Mouse (Mus musculus): Measurements from ENCODE around the gene 1500011B03Rik.

1500011B03Rik gene

GRCm38 (mm10) chr5:114783405-114784163, 39.7 kb downstream of the 1500011B03Rik start:
- peak in 1 of 2 experiments; percentile 32 for DNase-seq (ENCODE audit: low read depth in 1 of 2, low spot score in 2 of 2)

- DNase-seq (ENCODE audit: low read depth in 1 of 2, low spot score in 2 of 2), result no peak
Measured at GRCm38 (mm10) chr5:114782991-114783390, 40.3 kb downstream of the 1500011B03Rik start.

- no peak for DNase-seq (ENCODE audit: low read depth in 1 of 2, low spot score in 2 of 2)
Measured at GRCm38 (mm10) chr5:114780912-114781311, 42.4 kb downstream of the 1500011B03Rik start.

GRCm38 (mm10) chr5:114779956-114780489, 43.2 kb downstream of the 1500011B03Rik start:
- DNase-seq (ENCODE audit: low read depth in 1 of 2, low spot score in 2 of 2), result no peak

- no peak for DNase-seq (ENCODE audit: low read depth in 1 of 2, low spot score in 2 of 2)
Measured at GRCm38 (mm10) chr5:114776174-114776573, 47.1 kb downstream of the 1500011B03Rik start.

- no peak for DNase-seq (ENCODE audit: low read depth in 1 of 2, low spot score in 2 of 2)
Measured at GRCm38 (mm10) chr5:114775056-114775979, 48.0 kb downstream of the 1500011B03Rik start, which contains the start of gene Git2. TSS of gene Git2 (minus strand) at chr5:114775517.

- peak; percentile 80 to 84 for DNase-seq (ENCODE audit: low read depth in 1 of 2, low spot score in 2 of 2)
Measured at GRCm38 (mm10) chr5:114774403-114775051, 48.7 kb downstream of the 1500011B03Rik start, which contains the start of gene Ankrd13a. TSS of gene Ankrd13a (plus strand) at chr5:114774677.

GRCm38 (mm10) chr5:114773780-114774179, 49.5 kb downstream of the 1500011B03Rik start:
- no peak for DNase-seq (ENCODE audit: low read depth in 1 of 2, low spot score in 2 of 2)

- peak; percentile 90 to 92 for DNase-seq (ENCODE audit: low read depth in 1 of 2, low spot score in 2 of 2)
Measured at GRCm38 (mm10) chr5:114773211-114773710, 50.0 kb downstream of the 1500011B03Rik start.

- DNase-seq (ENCODE audit: low read depth in 1 of 2, low spot score in 2 of 2), result peak in 1 of 2 experiments; percentile 31
Measured at GRCm38 (mm10) chr5:114772456-114773203, 50.6 kb downstream of the 1500011B03Rik start.

- DNase-seq (ENCODE audit: low read depth in 1 of 2, low spot score in 2 of 2), result no peak
Measured at GRCm38 (mm10) chr5:114771796-114772195, 51.5 kb downstream of the 1500011B03Rik start.

- no peak for DNase-seq (ENCODE audit: low read depth in 1 of 2, low spot score in 2 of 2)
Measured at GRCm38 (mm10) chr5:114769786-114770185, 53.5 kb downstream of the 1500011B03Rik start.

- no peak for DNase-seq (ENCODE audit: low read depth in 1 of 2, low spot score in 2 of 2)
Measured at GRCm38 (mm10) chr5:114767185-114767584, 56.1 kb downstream of the 1500011B03Rik start.

- no peak for DNase-seq (ENCODE audit: low read depth in 1 of 2, low spot score in 2 of 2)
Measured at GRCm38 (mm10) chr5:114766686-114767085, 56.6 kb downstream of the 1500011B03Rik start.

GRCm38 (mm10) chr5:114764812-114765735, 58.2 kb downstream of the 1500011B03Rik start:
- no peak for DNase-seq (ENCODE audit: low read depth in 1 of 2, low spot score in 2 of 2)

GRCm38 (mm10) chr5:114761980-114762379, 61.3 kb downstream of the 1500011B03Rik start:
- no peak for DNase-seq (ENCODE audit: low read depth in 1 of 2, low spot score in 2 of 2)

- DNase-seq (ENCODE audit: low read depth in 1 of 2, low spot score in 2 of 2), result no peak
Measured at GRCm38 (mm10) chr5:114759536-114760090, 63.7 kb downstream of the 1500011B03Rik start.

All from monocyte, adult 2 months (primary cell).